Mouse (Mus musculus) ES-Bruce4 (cell line): ENCODE measurements around the gene Upf3b. TPM values are rescaled to one million over a fixed set of nuclear protein-coding genes. Genes with fewer than 3 reads are reported as not detected.

Source experiments
- H3K27ac ChIP-seq: 2 replicates; pipeline ENCODE4 v1.5.1; 2012; ENCODE audit warnings: low read length, inconsistent platforms; ENCODE audit not compliant: insufficient read depth
- H3K27me3 ChIP-seq: 2 replicates; pipeline ENCODE4 v1.6.1; 2012; ENCODE audit warnings: mild to moderate bottlenecking, low read length, inconsistent platforms; ENCODE audit not compliant: control insufficient read depth, poor library complexity, insufficient read depth, severe bottlenecking
- H3K36me3 ChIP-seq: 2 replicates; pipeline ENCODE4 v1.6.1; 2012; ENCODE audit warnings: inconsistent platforms, mild to moderate bottlenecking, low read length, moderate library complexity; ENCODE audit not compliant: control insufficient read depth, poor library complexity, insufficient read depth, severe bottlenecking
- H3K4me1 ChIP-seq: one replicate; pipeline ENCODE4 v1.8.1; 2011; ENCODE audit warnings: low read length; ENCODE audit not compliant: control insufficient read depth, insufficient read depth
- H3K4me3 ChIP-seq: 2 replicates; pipeline ENCODE4 v1.5.1; 2011; ENCODE audit warnings: low read depth, mild to moderate bottlenecking, low read length
- H3K9ac ChIP-seq: 2 replicates; pipeline ENCODE4 v1.6.1; 2012; ENCODE audit warnings: low read depth, mild to moderate bottlenecking, inconsistent platforms; ENCODE audit not compliant: poor library complexity, severe bottlenecking
- H3K9me3 ChIP-seq: replicated peaks from 2 replicates; pipeline ENCODE4 v1.6.1; 2012; ENCODE audit warnings: mild to moderate bottlenecking, low read length, inconsistent platforms; ENCODE audit not compliant: control insufficient read depth, poor library complexity, insufficient read depth, severe bottlenecking
- CTCF ChIP-seq: IDR thresholded peaks from one replicate; pipeline ENCODE4 v1.8.1; 2011; ENCODE audit warnings: low read depth, low read length
- EP300 ChIP-seq: IDR thresholded peaks from 2 replicates; pipeline ENCODE4 v1.6.1; 2011; ENCODE audit warnings: low read depth, low read length; ENCODE audit not compliant: insufficient read depth
- POLR2A ChIP-seq: IDR thresholded peaks from one replicate; pipeline ENCODE4 v1.8.1; 2011; ENCODE audit warnings: low read length; ENCODE audit not compliant: insufficient read depth
- polyA plus RNA-seq: library from polyadenylated mRNA; stranded (reverse); fragments of >200 nt; gene quantifications from 2 replicates; pipeline ENCODE4 v1.2.4, GENCODE M21; 2011; ENCODE audit warnings: low read depth; ENCODE audit not compliant: missing spikeins, insufficient read depth, insufficient read length

Gene Upf3b
- polyA plus RNA-seq, 1 experiment = 57.0 TPM

DNA sequence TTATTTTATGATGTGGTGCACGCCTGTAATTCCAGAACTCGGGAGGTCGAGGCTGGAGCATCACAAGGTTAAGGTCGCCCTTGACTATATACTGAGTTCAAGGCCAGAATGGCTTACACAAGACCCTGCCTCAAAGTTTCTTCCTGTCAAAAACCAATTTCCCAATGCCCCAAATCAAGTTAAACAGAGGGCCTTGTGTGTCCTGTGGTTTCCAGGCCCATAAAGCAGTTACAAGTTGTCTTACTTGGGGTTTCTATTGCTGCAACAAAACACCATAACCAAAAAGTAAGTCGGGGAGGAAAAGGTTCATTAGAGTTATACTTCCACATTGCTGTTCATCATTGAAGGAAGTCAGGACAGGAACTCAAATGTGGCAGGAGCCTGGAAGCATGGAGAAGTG lies 41.4 kb downstream of the Upf3b start:
- Histone ChIP-seq H3K9me3 (no peaks in the 10 kb centered on the region), H3K4me1 (no peaks in the 10 kb centered on the region), H3K9ac (no peak overlapping the region), H3K4me3 (no peak overlapping the region), H3K27me3 (no peaks in the 10 kb centered on the region), H3K36me3 (no peaks in the 10 kb centered on the region), H3K27ac (no peak overlapping the region)
- TF ChIP-seq CTCF (no peak), POLR2A (no peak)

DNA sequence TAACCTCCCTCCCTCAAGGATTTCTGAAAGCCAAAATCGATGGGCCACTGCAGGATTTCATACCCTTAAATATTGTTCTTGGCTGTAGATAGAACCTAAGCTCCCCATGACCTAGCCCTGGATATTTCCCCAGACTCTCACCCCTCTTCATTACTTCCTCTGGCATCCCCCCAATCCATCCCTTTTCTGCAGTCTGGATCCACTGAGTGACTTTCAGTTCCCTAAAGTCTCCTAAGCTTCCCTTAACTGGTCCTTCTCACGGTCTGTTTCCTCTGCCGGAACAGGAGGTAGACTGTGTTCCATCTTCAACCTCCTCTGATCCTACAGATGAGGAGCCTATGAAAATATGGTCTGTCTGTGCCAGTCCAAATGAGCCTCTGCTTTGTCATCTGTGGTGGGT lies 42.8 kb downstream of the Upf3b start:
- no peaks in the 10 kb centered on the region for H3K9me3 ChIP-seq
- H3K4me1 ChIP-seq = no peaks in the 10 kb centered on the region
- H3K36me3 ChIP-seq = no peaks in the 10 kb centered on the region
- no peaks in the 10 kb centered on the region for H3K27me3 ChIP-seq
- no peak for TF ChIP-seq POLR2A
- no peak for TF ChIP-seq EP300
- no peak for TF ChIP-seq CTCF
- no peak overlapping the region for H3K4me3 ChIP-seq
- H3K9ac ChIP-seq = no peak overlapping the region
- no peak overlapping the region for H3K27ac ChIP-seq

- Histone ChIP-seq H3K27me3 (no peaks in the 10 kb centered on the region), H3K9me3 (no peaks in the 10 kb centered on the region), H3K4me3 (no peak overlapping the region), H3K9ac (no peak overlapping the region), H3K27ac (no peak overlapping the region), H3K36me3 (no peaks in the 10 kb centered on the region), H3K4me1 (no peaks in the 10 kb centered on the region)
- TF ChIP-seq CTCF = no peak
- no peak for TF ChIP-seq POLR2A
- TF ChIP-seq EP300 = no peak
These were observed 46.2 kb downstream of the Upf3b start for GRCm38 (mm10) chrX:37063902-37064301.

GRCm38 (mm10) chrX:37048890-37049823 lies 61.0 kb downstream of the Upf3b start:
- TF ChIP-seq EP300 = no peak
- Histone ChIP-seq H3K4me3 (peak overlapping the region; percentile 50), H3K36me3 (no peaks in the 10 kb centered on the region), H3K27ac (no peak overlapping the region), H3K9ac (peak overlapping the region; percentile 11; the same call in 1 of the 2 replicates), H3K27me3 (no peaks in the 10 kb centered on the region), H3K9me3 (no peaks in the 10 kb centered on the region), H3K4me1 (peaks cover 1% of the 10 kb centered on the region)

DNA sequence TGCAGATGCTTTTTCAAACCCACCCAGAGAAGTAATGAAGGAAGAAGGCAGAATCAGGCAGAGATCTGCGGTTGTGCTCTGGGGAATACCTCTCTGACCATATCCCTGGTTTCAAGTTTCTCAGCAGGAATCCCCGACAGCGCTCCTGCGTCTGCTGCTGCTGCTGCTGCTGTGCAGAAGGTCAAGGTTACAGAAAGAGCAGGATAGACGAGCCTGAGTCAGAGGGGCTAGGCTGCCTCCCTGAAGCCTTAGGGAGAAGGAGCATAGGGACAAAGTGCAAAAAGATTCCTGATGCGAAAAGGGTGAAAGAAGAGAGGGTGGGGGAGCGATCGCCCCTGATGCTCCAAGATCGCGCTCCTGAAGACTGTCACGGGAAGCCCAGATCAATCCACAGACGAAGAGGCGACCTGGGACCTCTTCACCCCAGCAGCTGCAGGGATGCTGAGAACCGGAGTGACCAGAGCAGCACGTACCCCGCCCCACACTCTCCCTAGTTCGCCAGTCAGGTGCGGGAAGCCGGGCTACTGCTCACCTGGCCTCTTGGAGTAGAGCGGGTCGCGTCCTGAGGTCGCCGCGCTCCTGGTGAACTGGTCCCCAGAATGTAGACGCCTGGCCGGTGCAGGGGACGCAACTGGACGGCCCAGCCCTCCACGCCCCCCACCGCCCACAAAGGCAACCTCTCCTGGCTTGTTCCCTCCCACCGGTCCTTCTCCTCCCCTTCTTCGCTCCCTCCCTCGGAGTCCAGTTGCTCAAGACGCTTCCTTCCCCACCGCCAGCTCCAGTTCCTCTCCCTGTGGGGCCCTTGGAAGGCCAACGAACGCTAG lies 61.8 kb downstream of the Upf3b start, which contains the start of gene Sowahd:
Gene Sowahd (plus strand): TSS at position 780 of the 824 bp plus-strand sequence.
- TF ChIP-seq CTCF = no peak
- TF ChIP-seq EP300 = no peak
- no peak for TF ChIP-seq POLR2A

GRCm38 (mm10) chrX:37042726-37043125 lies 67.4 kb downstream of the Upf3b start:
- TF ChIP-seq CTCF (peak; percentile 22), POLR2A (no peak)
- Histone ChIP-seq H3K36me3 (no peaks in the 10 kb centered on the region), H3K4me1 (no peaks in the 10 kb centered on the region), H3K27me3 (no peaks in the 10 kb centered on the region), H3K9ac (no peak overlapping the region), H3K9me3 (0 out of 2 replicates have a peak, but pooled peaks cover 2% of the 10 kb centered on the region), H3K4me3 (no peak overlapping the region), H3K27ac (no peak overlapping the region)

More for the DNA sequence above, 61.8 kb downstream of the Upf3b start, which contains the start of gene Sowahd:
- no peaks in the 10 kb centered on the region for H3K27me3 ChIP-seq
- no peaks in the 10 kb centered on the region for H3K36me3 ChIP-seq
- no peaks in the 10 kb centered on the region for H3K9me3 ChIP-seq
- H3K4me3 ChIP-seq = peak within 1 kb of the TSS; percentile 50
- peak within 1 kb of the TSS; percentile 11; the same call in 1 of the 2 replicates for H3K9ac ChIP-seq
- H3K27ac ChIP-seq = no peak within 1 kb of the TSS
- peaks cover 1% of the 10 kb centered on the region for H3K4me1 ChIP-seq

Other genes starting within 250 kb of the Upf3b start
- 101 and 112 TPM in 2 replicates for gene Ube2a, start 236.4 kb downstream of the Upf3b start, polyA plus RNA-seq
- 20.2 and 20.7 TPM in 2 replicates for gene C330007P06Rik, start 236.2 kb downstream of the Upf3b start, polyA plus RNA-seq
- 15.2 and 17.7 TPM in 2 replicates for gene Nkrf, start 207.4 kb downstream of the Upf3b start, polyA plus RNA-seq
- 18.5 and 20.4 TPM in 2 replicates for gene Sept6, start 118.5 kb downstream of the Upf3b start, polyA plus RNA-seq
- gene Sowahd, start 61.5 kb downstream of the Upf3b start, polyA plus RNA-seq = not detected in 2 replicates
- gene Rpl39, start 24.9 kb downstream of the Upf3b start, polyA plus RNA-seq = 1,538 and 1,601 TPM in 2 replicates
- 26.1 and 27.2 TPM in 2 replicates for gene Nkap, start 16.5 kb upstream of the Upf3b start, polyA plus RNA-seq
- not detected in 2 replicates for gene Akap14, start 58.5 kb upstream of the Upf3b start, polyA plus RNA-seq
- 114 and 118 TPM in 2 replicates for gene Ndufa1, start 80.8 kb upstream of the Upf3b start, polyA plus RNA-seq
- 5.3 and 9.1 TPM in 2 replicates for gene Rnf113a1, start 80.9 kb upstream of the Upf3b start, polyA plus RNA-seq
- 3.0 and 3.3 TPM in 2 replicates for gene Gm9, start 100.7 kb upstream of the Upf3b start, polyA plus RNA-seq
- not detected in 2 replicates for gene Rhox1, start 111.9 kb upstream of the Upf3b start, polyA plus RNA-seq
- not detected in 2 replicates for gene Rhox2a, start 134.7 kb upstream of the Upf3b start, polyA plus RNA-seq
- gene Rhox3a, start 139.6 kb upstream of the Upf3b start, polyA plus RNA-seq = not detected in 2 replicates
- not detected in 2 replicates for gene Rhox4a, start 155.0 kb upstream of the Upf3b start, polyA plus RNA-seq